Mouse (Mus musculus) layer of hippocampus, adult 9-10 months (tissue): ENCODE results near the gene Supt20.
"Not testable (repeated sequence)": the region's sequence is repeated elsewhere in the genome, so short reads cannot be mapped to it uniquely, and the experiment has no call there.

Experiments used
- DNase-seq: peaks from one replicate; pipeline ENCODE4 v3.0.0; 2022; ENCODE audit warnings: low spot score

Supt20 gene

DNA sequence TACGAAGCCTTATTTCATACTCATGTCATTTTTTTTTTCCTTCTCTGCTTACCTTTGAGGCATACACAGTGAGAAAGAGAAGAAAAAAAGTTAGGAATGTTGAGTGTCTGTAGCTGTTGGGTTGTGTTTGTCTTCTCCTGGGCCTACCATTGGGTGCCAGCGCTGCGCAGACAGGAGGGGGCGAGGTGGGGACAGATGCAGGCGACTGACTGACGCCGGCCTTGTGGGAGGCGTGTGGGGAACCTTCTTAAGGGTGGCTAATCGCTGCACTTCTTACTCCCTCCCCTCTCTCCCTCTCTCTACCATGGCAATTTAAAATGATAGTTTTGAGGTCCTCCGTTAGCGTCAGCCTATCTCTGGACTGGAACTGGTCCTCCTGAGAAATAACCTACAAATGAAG, 63.5 kb downstream of the Supt20 start:
- DNase-seq, result no peak

DNA sequence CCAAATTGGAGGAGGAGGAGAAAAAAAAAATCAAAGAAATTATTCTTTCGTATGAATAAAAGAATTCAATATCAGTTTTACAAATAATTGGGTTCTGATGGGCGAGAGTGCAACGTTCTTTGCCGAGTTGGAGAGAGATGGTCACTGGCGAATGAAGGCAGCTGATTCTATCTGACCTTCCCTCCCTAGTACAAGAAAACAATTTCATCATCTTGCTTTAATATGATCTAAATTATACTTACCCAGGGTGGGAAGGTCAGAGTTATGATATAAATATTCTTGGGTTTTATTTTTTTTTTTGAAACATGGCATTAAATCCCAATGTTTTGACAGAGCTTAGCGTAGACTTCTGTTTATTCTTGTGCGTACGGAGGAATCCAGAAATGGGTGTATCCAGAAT, 64.8 kb downstream of the Supt20 start:
- no peak for DNase-seq

DNA sequence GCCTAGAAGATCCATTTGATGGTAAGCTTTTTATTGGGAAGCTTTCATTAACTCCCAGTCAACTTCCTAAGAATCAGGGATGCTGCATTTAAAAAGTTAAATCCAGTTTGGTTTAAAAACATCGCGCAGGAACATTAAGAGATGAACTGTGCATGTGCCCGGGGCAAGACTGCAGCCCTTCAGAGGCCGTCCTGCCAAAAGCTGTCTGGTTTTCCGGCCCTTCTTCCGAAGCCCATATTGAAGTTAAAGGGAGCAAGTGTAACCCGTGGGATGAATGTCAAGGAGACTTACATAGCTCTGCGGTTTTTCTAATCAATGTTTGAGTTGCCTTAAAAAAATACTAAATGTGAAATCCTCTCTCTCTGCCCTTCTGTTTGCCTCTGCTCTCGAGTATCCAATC, 66.6 kb downstream of the Supt20 start:
- no peak for DNase-seq

DNA sequence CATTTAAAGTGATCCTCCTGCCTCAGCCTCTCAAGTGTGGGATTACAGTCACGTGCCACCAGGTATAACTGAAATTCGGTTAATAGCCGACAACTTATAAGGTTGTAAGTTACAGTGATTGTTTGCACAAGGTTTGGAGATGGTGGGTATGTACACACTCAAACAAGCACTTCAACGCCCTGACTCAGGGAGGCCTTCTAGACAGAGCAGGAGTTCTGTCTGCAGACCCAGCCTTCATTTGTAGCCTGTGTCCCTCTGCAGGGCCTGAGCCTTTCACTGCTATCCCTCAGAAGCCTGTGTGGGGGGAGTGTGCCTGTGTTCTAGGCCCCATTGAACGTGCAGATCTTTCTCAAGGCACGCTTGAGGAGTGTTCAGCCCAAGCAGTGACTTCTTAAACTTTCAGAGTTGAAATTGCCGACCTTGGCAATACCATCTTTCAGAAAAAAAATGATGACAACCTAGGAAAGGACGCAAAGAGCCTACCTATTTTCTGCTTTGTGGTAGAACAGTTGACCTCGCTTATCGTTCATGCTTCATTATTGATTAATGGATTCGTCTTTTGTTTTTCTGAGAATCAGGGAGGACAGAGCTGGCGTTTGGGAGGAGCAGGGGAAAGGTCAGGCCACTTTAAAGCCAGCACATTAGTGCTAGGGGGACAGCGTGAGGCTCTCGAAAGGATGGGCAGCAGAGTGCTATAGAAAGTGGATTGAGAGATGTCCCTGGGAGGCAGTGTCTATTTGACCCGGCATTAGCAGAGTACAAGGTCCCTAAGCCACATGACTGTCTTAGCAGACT, 67.9 kb downstream of the Supt20 start:
- no peak for DNase-seq

DNA sequence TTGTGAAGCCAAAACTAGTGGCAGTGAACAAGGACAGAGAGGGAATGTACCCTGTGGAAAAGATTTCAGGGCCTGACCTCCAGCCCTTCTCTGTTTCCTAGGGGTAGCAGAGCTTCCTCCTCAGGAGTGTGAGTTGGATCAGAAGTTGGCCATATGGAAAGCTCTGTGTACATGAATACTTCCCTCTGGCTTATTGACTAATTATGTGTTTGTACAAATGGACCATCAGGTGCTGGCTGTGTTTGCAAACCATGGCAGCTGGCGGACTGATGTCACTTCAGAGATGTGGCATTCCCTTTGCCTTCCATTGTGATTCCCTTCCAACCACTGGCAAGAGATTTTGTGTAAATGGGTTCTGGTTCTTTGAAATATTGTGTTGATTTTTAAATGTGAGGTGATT, 68.7 kb downstream of the Supt20 start:
- DNase-seq, result no peak

DNA sequence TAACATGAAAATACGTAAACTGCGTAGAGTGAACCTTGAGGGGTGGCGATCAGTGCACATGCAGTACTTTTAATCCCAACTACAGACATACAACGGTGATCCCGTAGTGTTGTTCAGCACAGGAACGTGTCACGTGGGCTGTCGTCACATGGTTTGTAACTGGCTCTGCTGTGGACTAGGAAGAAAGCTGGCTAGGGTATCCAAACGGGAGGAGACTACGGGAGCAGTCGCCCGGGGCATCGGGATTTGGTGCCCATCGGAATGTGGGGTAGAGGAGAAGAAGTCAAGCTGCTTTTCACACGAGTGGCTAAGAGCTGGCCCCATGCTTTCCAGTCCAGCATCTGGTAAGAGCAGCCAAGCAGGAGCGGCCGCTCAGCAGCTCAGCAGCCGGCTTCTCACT, 71.8 kb downstream of the Supt20 start:
- no peak for DNase-seq

DNA sequence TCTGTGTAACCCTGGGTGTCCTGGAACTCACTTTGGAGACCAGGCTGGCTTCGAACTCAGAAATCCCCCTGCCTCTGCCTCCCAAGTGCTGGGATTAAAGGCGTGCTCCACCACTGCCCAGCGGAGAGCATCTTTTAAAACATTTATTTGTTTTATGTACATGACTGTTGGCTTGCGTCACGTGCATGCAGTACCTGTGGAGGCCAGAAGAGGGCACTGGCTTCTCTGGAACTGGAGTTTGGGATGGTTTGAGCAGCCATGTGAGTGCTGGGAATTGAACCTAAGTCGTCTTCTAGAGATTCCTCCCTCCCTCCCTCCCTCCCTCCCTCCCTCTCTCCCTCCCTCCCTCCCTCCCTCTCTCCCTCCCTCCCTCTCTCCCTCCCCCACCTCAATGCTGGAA, 72.9 kb downstream of the Supt20 start:
- not testable (repeated sequence) for DNase-seq

DNA sequence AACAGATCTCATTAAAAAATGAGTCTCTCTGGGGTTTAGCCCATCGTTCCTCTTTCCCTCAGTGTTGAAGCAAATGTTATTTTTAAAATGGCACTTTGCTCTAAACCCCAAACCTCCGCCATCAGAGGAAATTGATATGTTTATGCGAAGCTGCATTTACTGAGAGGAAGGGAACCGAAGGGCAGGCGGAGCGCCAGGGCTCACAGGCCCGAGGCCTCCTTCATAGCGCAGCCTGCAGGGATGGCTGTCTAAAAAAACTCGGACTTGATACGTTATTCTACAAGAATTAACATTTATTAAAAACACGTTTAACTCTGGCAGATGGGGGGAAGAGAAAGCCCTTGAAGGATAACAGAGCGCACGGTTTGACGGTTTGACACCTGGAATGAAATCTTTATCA, 73.4 kb downstream of the Supt20 start:
- no peak for DNase-seq

DNA sequence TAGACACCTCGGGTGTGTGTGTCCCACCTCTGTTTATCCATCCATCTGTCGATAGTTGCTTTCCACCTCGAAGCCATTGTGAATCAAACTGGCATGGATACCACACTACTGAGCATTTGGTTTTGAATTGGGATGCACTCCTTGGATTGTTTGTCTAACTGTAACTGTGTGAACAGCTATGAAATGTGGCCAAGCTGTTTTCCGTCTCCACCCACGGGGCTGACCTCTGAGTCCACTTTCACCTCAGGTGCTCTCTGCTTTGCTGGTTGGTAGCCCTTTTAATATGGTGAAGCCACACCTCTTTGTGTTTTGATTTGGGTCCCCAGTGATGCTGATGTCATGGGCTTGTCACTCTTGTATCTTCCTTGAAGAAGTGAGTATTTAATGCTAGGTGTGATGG, 74.2 kb downstream of the Supt20 start:
- no peak for DNase-seq

DNA sequence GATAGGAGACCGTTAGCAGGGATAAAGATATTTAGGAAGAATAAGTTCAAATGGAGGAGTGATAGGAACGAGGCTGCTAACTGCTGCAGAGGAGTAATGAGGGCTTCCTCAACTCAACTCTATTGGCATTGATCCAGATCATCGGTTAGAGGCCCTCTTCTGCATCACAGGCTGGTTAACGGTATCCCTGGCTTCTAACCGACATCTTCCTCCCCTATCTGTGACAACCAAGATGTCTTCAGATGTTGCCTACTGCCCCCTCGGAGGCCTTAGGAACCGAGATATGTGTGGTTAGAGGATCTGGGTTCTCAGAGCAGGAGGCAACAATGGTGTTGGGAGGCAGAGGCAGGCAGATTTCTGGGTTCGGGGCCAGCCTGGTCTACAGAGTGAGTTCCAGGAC, 76.0 kb downstream of the Supt20 start:
- DNase-seq, result no peak

DNA sequence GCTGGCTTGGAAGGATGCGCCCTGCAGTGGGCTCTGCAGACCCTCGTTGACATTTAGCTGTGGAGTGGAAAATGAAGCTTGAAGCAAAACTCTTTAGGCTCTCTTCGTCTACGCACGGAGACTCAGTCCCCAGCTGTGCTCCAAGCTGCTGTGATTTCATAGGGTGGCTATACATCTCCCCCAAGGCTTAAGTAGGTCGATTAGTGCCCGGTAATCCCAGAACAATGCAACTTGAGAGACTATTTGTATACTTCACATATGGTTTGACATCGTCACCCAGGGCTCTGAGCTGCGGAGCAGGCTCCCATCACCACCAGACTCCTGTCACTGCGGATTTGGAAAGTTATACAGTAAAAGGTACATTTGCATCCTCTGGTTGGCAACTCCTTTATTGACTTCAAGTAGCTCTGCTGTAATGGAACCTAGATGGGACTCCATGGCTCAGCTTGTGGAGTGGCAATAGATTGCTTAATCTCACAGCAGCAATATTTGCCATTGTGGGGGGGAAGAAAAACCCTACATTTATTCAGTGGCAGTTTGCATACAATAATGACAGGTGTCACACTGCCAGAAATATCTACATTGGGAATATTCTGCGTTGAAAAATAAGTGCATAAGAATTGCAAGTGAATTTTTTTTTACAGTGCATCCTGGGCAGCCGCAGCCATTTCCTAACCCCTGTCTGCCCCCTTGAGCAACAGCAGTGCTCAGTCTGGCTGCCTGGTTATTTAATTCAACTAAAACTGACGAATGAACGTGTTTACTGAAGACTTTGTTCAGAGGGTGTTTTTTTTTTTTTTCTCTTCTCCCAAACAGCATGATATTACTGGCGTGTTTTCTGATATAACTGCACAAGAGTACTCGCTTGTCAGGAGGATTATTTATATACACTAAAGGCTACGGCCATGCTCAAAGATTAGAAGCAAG, 77.0 kb downstream of the Supt20 start:
- DNase-seq, result no peak

DNA sequence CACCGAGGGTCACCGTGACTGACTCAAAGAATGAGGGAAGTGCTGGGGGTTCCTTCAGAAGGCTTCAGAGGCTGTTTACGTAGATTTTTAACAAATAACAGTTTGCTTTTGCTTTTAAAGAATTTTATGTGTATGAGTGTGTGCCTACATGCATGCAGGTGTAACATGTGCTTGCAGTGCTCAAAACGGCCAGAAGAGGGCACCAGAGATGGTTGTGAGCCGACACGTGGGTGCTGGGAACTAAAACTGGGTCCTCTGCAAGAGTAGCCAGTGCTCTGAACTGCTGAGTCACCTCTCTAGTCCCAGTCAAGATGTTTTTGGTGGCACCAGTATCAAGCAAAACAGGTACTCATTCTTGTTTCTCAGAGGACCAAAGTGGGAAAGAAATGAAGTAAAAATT, 81.0 kb downstream of the Supt20 start:
- DNase-seq, result no peak

DNA sequence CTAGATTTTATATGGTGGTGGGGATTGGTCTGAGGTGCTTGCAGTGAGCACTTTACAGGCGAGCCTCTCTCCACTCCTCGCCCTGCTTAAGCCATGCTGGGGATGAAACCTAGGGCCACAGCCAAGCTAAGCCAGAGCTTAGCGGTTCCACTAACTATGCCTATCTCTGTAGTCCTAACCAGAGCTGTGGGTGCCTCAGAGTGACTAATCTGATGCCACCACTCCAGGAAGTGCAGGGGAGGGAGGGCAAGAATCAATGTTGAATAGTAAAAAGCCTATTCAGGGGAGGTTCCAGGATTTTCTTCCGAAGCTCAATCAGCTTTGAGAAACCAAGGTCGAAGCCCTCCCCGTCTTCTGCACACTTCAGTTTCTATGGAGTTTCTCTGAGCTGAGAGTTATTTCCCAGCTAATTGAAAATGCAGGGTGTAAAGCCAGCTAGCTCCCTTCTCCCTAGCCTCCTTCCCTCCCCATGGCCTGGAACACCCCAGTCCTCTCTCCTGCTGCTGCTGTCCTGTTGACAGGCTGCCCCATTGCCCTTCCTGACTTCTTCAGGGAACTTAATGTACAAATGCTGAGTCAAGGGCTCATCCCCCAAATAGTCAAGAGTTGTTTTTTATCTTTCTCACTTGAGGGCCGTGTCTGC, 83.5 kb downstream of the Supt20 start:
- DNase-seq, result no peak
